Mouse (Mus musculus) spleen, adult 2 months (tissue): ENCODE data around the gene Extl1. TPM values are rescaled to one million over a fixed set of nuclear protein-coding genes. Genes with fewer than 3 reads are reported as not detected.

Experiments used
- DNase-seq, 2 experiments: peaks; one replicate each; pipeline versions ENCODE4 v3.0.0 to v3.0.0-alpha.2; 2012 to 2021; ENCODE audit warnings: low spot score in 2 of 2, low read depth in 1 of 2
- H3K27ac ChIP-seq: fragments of 200-500 bp; 2 replicates; pipeline ENCODE4 v1.5.1; 2012; ENCODE audit warnings: low read length, inconsistent platforms; ENCODE audit not compliant: insufficient read depth
- H3K27me3 ChIP-seq: fragments of 200-500 bp; 2 replicates; pipeline ENCODE4 v1.6.1; 2012; ENCODE audit warnings: mild to moderate bottlenecking, moderate library complexity, low read length, inconsistent platforms; ENCODE audit not compliant: control insufficient read depth, insufficient read depth
- H3K36me3 ChIP-seq: fragments of 200-500 bp; 2 replicates; pipeline ENCODE4 v1.6.1; 2012; ENCODE audit warnings: mild to moderate bottlenecking, low read length, inconsistent platforms; ENCODE audit not compliant: control insufficient read depth, insufficient read depth
- H3K4me1 ChIP-seq: fragments of 200-500 bp; 2 replicates; pipeline ENCODE4 v1.6.1; 2011; ENCODE audit warnings: inconsistent platforms; ENCODE audit not compliant: control insufficient read depth, insufficient read depth, insufficient read length
- H3K4me3 ChIP-seq: fragments of 200-500 bp; 2 replicates; pipeline ENCODE4 v1.5.1; 2011; ENCODE audit warnings: mild to moderate bottlenecking, inconsistent platforms; ENCODE audit not compliant: insufficient read depth, insufficient read length; ENCODE audit errors: extremely low read depth
- CTCF ChIP-seq: fragments of 200-500 bp; IDR thresholded peaks from 2 replicates; pipeline ENCODE4 v1.5.1; 2011; ENCODE audit warnings: mild to moderate bottlenecking, inconsistent platforms; ENCODE audit not compliant: insufficient read depth, insufficient read length, insufficient replicate concordance; ENCODE audit errors: extremely low read depth
- POLR2A ChIP-seq: fragments of 200-500 bp; IDR thresholded peaks from 2 replicates; pipeline ENCODE4 v1.6.1; 2011; ENCODE audit warnings: low read depth, low read length, inconsistent platforms
- WGBS: fragments of 180-500 bp; shearing (Covaris S2); methylation state at CpG from one replicate; pipeline ENCODE4 v1.1.7; 2018; 5-methylcytosine and 5-hydroxymethylcytosine counted together
- polyA plus RNA-seq: library from polyadenylated mRNA; depleted of rRNA; stranded (reverse); fragments of >200 nt; gene quantifications from 2 replicates; pipeline ENCODE4 v1.2.3, GENCODE M21; 2012

Gene Extl1
- polyA plus RNA-seq, 1 experiment, result 7.2 TPM

DNA sequence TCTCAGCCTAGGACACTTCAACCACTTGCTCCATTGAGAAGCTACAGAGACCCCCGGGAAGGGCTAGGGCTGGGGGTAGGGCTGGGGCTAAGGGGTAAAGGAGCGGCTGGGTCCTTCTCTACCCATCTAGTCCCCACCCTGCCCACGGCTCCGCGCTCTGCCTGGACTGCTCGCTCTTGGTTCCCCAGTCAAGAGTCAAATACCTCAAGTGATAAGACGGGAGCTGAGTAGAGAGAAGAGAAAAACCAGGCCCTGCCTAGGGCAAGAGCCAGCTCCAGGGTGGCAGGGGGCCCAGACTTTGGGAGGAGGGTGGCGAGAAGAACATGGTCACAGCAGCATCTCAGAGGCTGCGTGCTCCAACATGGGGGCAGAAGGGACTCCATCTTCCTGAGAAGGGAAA lies 68.2 kb downstream of the Extl1 start:
- WGBS, result 96% methylated on average over 9 of the region's 9 CpGs

DNA sequence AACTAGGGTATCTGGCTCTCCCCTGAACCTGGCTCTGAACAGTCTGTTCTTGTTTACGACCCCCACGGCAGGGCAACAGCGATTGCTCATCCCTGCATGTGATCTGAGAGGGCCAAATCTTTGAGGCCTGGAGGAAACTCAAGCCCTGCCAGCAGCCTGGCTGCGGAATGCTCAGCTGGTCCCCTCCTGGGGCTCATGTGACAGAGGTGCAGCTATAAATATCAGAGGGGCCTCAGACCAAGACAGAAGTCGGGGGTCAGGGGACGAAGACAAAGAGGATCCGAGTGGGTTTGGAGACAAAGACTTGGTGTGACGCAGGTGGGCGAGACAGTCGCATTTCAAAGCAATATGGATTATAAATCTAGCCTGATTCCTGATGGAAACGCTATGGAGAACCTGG lies 68.8 kb downstream of the Extl1 start, which contains the start of gene Trim63:
Gene Trim63 (plus strand): TSS at position 245 of the 400 bp plus-strand sequence.
- Histone ChIP-seq H3K4me3 (no peak within 1 kb of the TSS), H3K27ac (no peak within 1 kb of the TSS), H3K27me3 (no peaks in the 10 kb centered on the region), H3K4me1 (no peaks in the 10 kb centered on the region), H3K36me3 (no peaks in the 10 kb centered on the region)
- TF ChIP-seq POLR2A (no peak), CTCF (no peak)
- DNase-seq, result no peak
- WGBS, result 73% methylated on average over 11 of the region's 11 CpGs

More for the DNA sequence above, 68.2 kb downstream of the Extl1 start:
- DNase-seq, result no peak
- no peak overlapping the region for H3K27ac ChIP-seq
- TF ChIP-seq CTCF, result no peak
- TF ChIP-seq POLR2A, result no peak
- H3K27me3 ChIP-seq, result no peaks in the 10 kb centered on the region
- no peak overlapping the region for H3K4me3 ChIP-seq
- no peaks in the 10 kb centered on the region for H3K4me1 ChIP-seq
- H3K36me3 ChIP-seq, result no peaks in the 10 kb centered on the region

- WGBS, result 91% methylated on average over 4 of the region's 4 CpGs
- Histone ChIP-seq H3K36me3 (no peaks in the 10 kb centered on the region), H3K4me1 (no peaks in the 10 kb centered on the region), H3K27ac (no peak overlapping the region), H3K27me3 (no peaks in the 10 kb centered on the region), H3K4me3 (no peak overlapping the region)
- no peak for DNase-seq
- TF ChIP-seq CTCF, result no peak
- TF ChIP-seq POLR2A, result no peak
Observed at GRCm38 (mm10) chr4:134314081-134314655, 69.5 kb downstream of the Extl1 start.

GRCm38 (mm10) chr4:134312901-134313300 lies 70.7 kb downstream of the Extl1 start:
- H3K27ac ChIP-seq, result no peak overlapping the region
- TF ChIP-seq POLR2A, result no peak
- H3K4me3 ChIP-seq, result no peak overlapping the region
- H3K36me3 ChIP-seq, result no peaks in the 10 kb centered on the region
- 93% methylated on average over 6 of the region's 6 CpGs for WGBS
- no peaks in the 10 kb centered on the region for H3K4me1 ChIP-seq
- no peaks in the 10 kb centered on the region for H3K27me3 ChIP-seq
- no peak for DNase-seq

DNA sequence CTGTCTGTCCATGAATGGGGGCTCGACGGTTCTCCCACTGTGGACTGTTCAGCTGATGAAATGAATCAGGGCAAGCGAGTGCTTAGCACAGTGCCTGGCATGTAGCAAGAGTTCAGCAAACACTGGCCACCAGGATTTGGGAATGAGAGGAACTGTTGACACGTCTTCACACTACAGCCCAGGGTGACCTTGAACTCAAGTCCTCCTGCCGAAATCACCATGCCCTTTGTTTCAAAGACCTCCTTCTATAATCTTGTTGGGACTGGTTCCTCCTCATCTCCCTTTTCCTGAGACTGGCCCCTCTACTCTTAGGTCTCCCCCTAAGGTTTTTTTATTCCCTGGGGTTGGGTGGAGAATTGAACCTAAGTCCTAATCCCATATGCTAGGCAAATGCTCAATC lies 71.3 kb downstream of the Extl1 start:
- WGBS, result 94% methylated on average over 5 of the region's 5 CpGs
- no peak for DNase-seq
- Histone ChIP-seq H3K36me3 (no peaks in the 10 kb centered on the region), H3K27ac (no peak overlapping the region), H3K4me1 (peaks cover 3% of the 10 kb centered on the region; the same call in 1 of the 2 replicates), H3K27me3 (no peaks in the 10 kb centered on the region), H3K4me3 (no peak overlapping the region)
- TF ChIP-seq CTCF (no peak), POLR2A (no peak)

DNA sequence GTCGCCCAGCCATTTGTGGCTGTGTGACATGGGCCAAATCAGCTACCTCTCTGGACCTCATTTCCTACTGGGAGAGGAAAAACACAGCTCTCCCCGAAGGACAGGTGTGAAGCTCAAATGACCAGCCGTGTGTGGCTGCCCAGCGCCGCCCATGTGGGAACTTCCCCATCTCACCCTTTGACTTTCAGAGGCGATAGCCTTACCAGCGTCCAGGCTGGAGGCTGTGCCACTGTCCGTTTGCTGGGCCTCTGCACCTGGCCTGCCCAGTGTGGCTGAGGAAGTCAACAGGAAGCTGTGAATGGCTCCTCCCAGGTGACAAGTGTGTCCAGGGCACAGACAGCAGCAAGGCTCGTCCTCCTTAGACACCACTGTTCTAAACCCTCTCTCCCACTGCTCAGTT lies 71.9 kb downstream of the Extl1 start:
- no peak overlapping the region for H3K4me3 ChIP-seq
- peaks cover 3% of the 10 kb centered on the region; the same call in 1 of the 2 replicates for H3K4me1 ChIP-seq
- H3K36me3 ChIP-seq, result no peaks in the 10 kb centered on the region
- H3K27me3 ChIP-seq, result no peaks in the 10 kb centered on the region
- WGBS, result 38% methylated on average over 9 of the region's 9 CpGs
- TF ChIP-seq CTCF, result no peak
- TF ChIP-seq POLR2A, result no peak
- no peak for DNase-seq
- H3K27ac ChIP-seq, result no peak overlapping the region

DNA sequence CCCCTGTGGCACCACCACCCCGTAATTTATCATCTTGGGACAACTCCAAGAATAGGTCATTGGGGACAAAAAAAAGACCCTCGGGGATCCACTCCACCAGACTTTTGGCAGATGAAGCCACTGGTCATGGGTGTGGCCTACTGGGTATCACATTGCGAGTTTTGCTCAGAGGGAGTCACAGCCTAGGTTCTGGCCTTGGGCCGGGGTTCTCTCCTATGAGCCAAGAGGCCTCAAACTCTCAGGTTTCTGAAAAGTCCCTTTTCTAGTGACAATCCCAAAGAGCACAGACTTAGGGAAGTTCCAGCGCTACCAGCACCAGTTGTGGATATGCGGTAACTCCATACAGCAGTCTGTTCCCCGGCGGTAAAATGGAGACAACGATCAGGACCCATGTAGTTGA lies 73.0 kb downstream of the Extl1 start:
- no peak for TF ChIP-seq POLR2A
- TF ChIP-seq CTCF, result no peak

More for the DNA sequence above, 73.0 kb downstream of the Extl1 start:
- H3K27me3 ChIP-seq, result no peaks in the 10 kb centered on the region
- H3K27ac ChIP-seq, result no peak overlapping the region
- no peaks in the 10 kb centered on the region for H3K36me3 ChIP-seq
- H3K4me3 ChIP-seq, result no peak overlapping the region
- H3K4me1 ChIP-seq, result peaks cover 3% of the 10 kb centered on the region; the same call in 1 of the 2 replicates
- 90% methylated on average over 9 of the region's 9 CpGs for WGBS
- no peak for DNase-seq
